Mouse (Mus musculus): ENCODE measurements at regions not wholly inside any gene's neighbourhood (a gene's known extent, or its start where the extent isn't known, plus 50 kb on each side); places are given as distances from the start of the nearest gene placed in this dataset.

GRCm38 (mm10) chr1:92707917-92708897 is 59.6 kb upstream of the Otos start:
- no peak for DNase-seq (ENCODE audit: low read depth)
- TF ChIP-seq CTCF (IDR thresholded peaks at IDR 0.05; ENCODE audit: borderline replicate concordance, extremely low read depth, insufficient read depth, insufficient read length), result peak; percentile 25; the same call in 1 of the 2 replicates
- TF ChIP-seq POLR2A (IDR thresholded peaks at IDR 0.05; ENCODE audit: borderline replicate concordance, extremely low read depth, insufficient read depth, insufficient read length, poor library complexity, severe bottlenecking), result no peak

- no peak for TF ChIP-seq POLR2A (IDR thresholded peaks at IDR 0.05; ENCODE audit: borderline replicate concordance, extremely low read depth, insufficient read depth, insufficient read length, poor library complexity, severe bottlenecking)
- no peak for TF ChIP-seq CTCF (IDR thresholded peaks at IDR 0.05; ENCODE audit: borderline replicate concordance, extremely low read depth, insufficient read depth, insufficient read length)
- DNase-seq (ENCODE audit: low read depth), result no peak
These were observed 58.8 kb upstream of the Otos start for GRCm38 (mm10) chr1:92707441-92707840.

GRCm38 (mm10) chr1:92703903-92704302 is 55.3 kb upstream of the Otos start:
- DNase-seq (ENCODE audit: low read depth), result no peak
- TF ChIP-seq POLR2A (IDR thresholded peaks at IDR 0.05; ENCODE audit: borderline replicate concordance, extremely low read depth, insufficient read depth, insufficient read length, poor library complexity, severe bottlenecking), result no peak
- no peak for TF ChIP-seq CTCF (IDR thresholded peaks at IDR 0.05; ENCODE audit: borderline replicate concordance, extremely low read depth, insufficient read depth, insufficient read length)

GRCm38 (mm10) chr1:92703270-92703669 is 54.6 kb upstream of the Otos start:
- DNase-seq (ENCODE audit: low read depth), result no peak
- no peak for TF ChIP-seq CTCF (IDR thresholded peaks at IDR 0.05; ENCODE audit: borderline replicate concordance, extremely low read depth, insufficient read depth, insufficient read length)
- TF ChIP-seq POLR2A (IDR thresholded peaks at IDR 0.05; ENCODE audit: borderline replicate concordance, extremely low read depth, insufficient read depth, insufficient read length, poor library complexity, severe bottlenecking), result no peak

- DNase-seq (ENCODE audit: low read depth), result no peak
- TF ChIP-seq POLR2A (IDR thresholded peaks at IDR 0.05; ENCODE audit: borderline replicate concordance, extremely low read depth, insufficient read depth, insufficient read length, poor library complexity, severe bottlenecking), result no peak
These were observed 51.5 kb upstream of the Otos start for GRCm38 (mm10) chr1:92700107-92700506.

- DNase-seq (ENCODE audit: low read depth), result peak; percentile 56
- TF ChIP-seq CTCF (IDR thresholded peaks at IDR 0.05; ENCODE audit: borderline replicate concordance, extremely low read depth, insufficient read depth, insufficient read length) (no peak), POLR2A (IDR thresholded peaks at IDR 0.05; ENCODE audit: borderline replicate concordance, extremely low read depth, insufficient read depth, insufficient read length, poor library complexity, severe bottlenecking) (no peak)
These were observed 51.1 kb upstream of the Otos start for GRCm38 (mm10) chr1:92699697-92700096.

- peak; percentile 96 for DNase-seq (ENCODE audit: low read depth)
- TF ChIP-seq CTCF (IDR thresholded peaks at IDR 0.05; ENCODE audit: borderline replicate concordance, extremely low read depth, insufficient read depth, insufficient read length), result no peak
- TF ChIP-seq POLR2A (IDR thresholded peaks at IDR 0.05; ENCODE audit: borderline replicate concordance, extremely low read depth, insufficient read depth, insufficient read length, poor library complexity, severe bottlenecking), result no peak
These were observed 50.4 kb upstream of the Otos start for GRCm38 (mm10) chr1:92699048-92699447.

GRCm38 (mm10) chr1:92698541-92698940 is 49.9 kb upstream of the Otos start:
- TF ChIP-seq POLR2A (IDR thresholded peaks at IDR 0.05; ENCODE audit: borderline replicate concordance, extremely low read depth, insufficient read depth, insufficient read length, poor library complexity, severe bottlenecking), result no peak
- DNase-seq (ENCODE audit: low read depth), result no peak

All from brain, embryonic 14.5 days (tissue).